Mouse (Mus musculus) embryonic facial prominence, embryonic 14.5 days (tissue): ENCODE data around the gene Hook1. TPM values are rescaled to one million over a fixed set of nuclear protein-coding genes. Genes with fewer than 3 reads are reported as not detected.

Experiments
- ATAC-seq: fragments of 200-750 bp; cut with Nextera tagmentation; 2 replicates; pipeline ENCODE4 v1.8.0; 2017; ENCODE audit warnings: low read depth, moderate number of reproducible peaks, moderate TSS enrichment
- DNase-seq: peaks from one replicate; pipeline ENCODE4 v3.0.0-alpha.2; 2015; ENCODE audit warnings: low spot score
- H3K27ac ChIP-seq: fragments of 300-500 bp; sonication (generic); replicated peaks from 2 replicates; pipeline ENCODE4 v1.5.1; 2014; ENCODE audit warnings: low read depth, mild to moderate bottlenecking, low read length, moderate library complexity
- H3K27me3 ChIP-seq: fragments of 300-500 bp; sonication (generic); replicated peaks from 2 replicates; pipeline ENCODE4 v1.6.1; 2014; ENCODE audit warnings: low read length; ENCODE audit not compliant: control insufficient read depth, insufficient read depth
- H3K36me3 ChIP-seq: fragments of 300-500 bp; sonication (generic); 2 replicates; pipeline ENCODE4 v1.6.1; 2014; ENCODE audit warnings: low read length, mixed read lengths; ENCODE audit not compliant: control insufficient read depth, insufficient read depth
- H3K4me1 ChIP-seq: fragments of 300-500 bp; sonication (generic); 2 replicates; pipeline ENCODE4 v1.6.1; 2014; ENCODE audit warnings: antibody characterized with exemption, low read length; ENCODE audit not compliant: control insufficient read depth, insufficient read depth
- H3K4me2 ChIP-seq: fragments of 300-500 bp; sonication (generic); 2 replicates; pipeline ENCODE4 v1.6.1; 2014; ENCODE audit warnings: low read depth, mild to moderate bottlenecking, low read length, moderate library complexity, mixed read lengths
- H3K4me3 ChIP-seq: fragments of 300-500 bp; sonication (generic); 2 replicates; pipeline ENCODE4 v1.5.1; 2014; ENCODE audit warnings: low read depth, mild to moderate bottlenecking, low read length
- H3K9ac ChIP-seq: fragments of 300-500 bp; sonication (generic); 2 replicates; pipeline ENCODE4 v1.6.1; 2014; ENCODE audit warnings: low read depth, mild to moderate bottlenecking, low read length, moderate library complexity, mixed read lengths
- H3K9me3 ChIP-seq: fragments of 300-500 bp; sonication (generic); 2 replicates; pipeline ENCODE4 v1.6.1; 2016; ENCODE audit warnings: low read length; ENCODE audit not compliant: control insufficient read depth
- WGBS: fragments of 180-500 bp; shearing (Covaris S2); extraction: QIAGEN DNeasy Blood & Tissue Kit; methylation state at CpG from one replicate; pipeline ENCODE4 v1.1.7; 2014; 5-methylcytosine and 5-hydroxymethylcytosine counted together
- polyA plus RNA-seq: library from polyadenylated mRNA; unstranded; fragments of >200 nt; fragmentation: Nextera tagmentation; extraction: Ambion mirVana; gene quantifications from 2 replicates; pipeline ENCODE4 v1.2.1, GENCODE M21; 2014

The Hook1 gene
- polyA plus RNA-seq, 1 experiment from 2014 or later: 11.5 TPM

- Histone ChIP-seq H3K4me2 (no peak overlapping the region), H3K27ac (no peak overlapping the region), H3K4me3 (no peak overlapping the region), H3K4me1 (no peaks in the 10 kb centered on the region), H3K27me3 (no peaks in the 10 kb centered on the region), H3K9ac (no peak overlapping the region), H3K9me3 (no peaks in the 10 kb centered on the region), H3K36me3 (no peaks in the 10 kb centered on the region)
- ATAC-seq: no peak
- WGBS: 80% methylated on average over 2 of the region's 2 CpGs
- DNase-seq: no peak
These were observed 95.0 kb downstream of the Hook1 start for GRCm38 (mm10) chr4:96062045-96062444.

Other genes starting within 250 kb of the Hook1 start
- gene Cyp2j13, start 110.3 kb downstream of the Hook1 start, polyA plus RNA-seq: 0.09 TPM in 1 of 2 replicates, not detected in the other
- not detected in 2 replicates for gene Cyp2j12, start 173.9 kb downstream of the Hook1 start, polyA plus RNA-seq